Mouse (Mus musculus): Measurements from ENCODE around the gene Npcd.
A peak's percentile ranks its signal among the peaks of the same experiment; 100 is the strongest.

Gene Npcd

GRCm38 (mm10) chr15:79764539-79765267, 69.3 kb downstream of the Npcd start:
- DNase-seq, result no peak

- no peak for DNase-seq
Measured at GRCm38 (mm10) chr15:79763601-79764246, 70.3 kb downstream of the Npcd start.

- no peak for DNase-seq
Measured at GRCm38 (mm10) chr15:79763001-79763400, 71.0 kb downstream of the Npcd start.

- no peak for DNase-seq
Measured at GRCm38 (mm10) chr15:79760956-79761355, 73.1 kb downstream of the Npcd start.

GRCm38 (mm10) chr15:79757118-79757517, 76.9 kb downstream of the Npcd start:
- DNase-seq, result no peak

GRCm38 (mm10) chr15:79755977-79756625, 77.9 kb downstream of the Npcd start:
- no peak for DNase-seq

- DNase-seq, result no peak
Measured at GRCm38 (mm10) chr15:79755176-79755575, 78.9 kb downstream of the Npcd start.

- no peak for DNase-seq
Measured at GRCm38 (mm10) chr15:79753873-79754272, 80.2 kb downstream of the Npcd start.

- no peak for DNase-seq
Measured at GRCm38 (mm10) chr15:79753420-79753752, 80.7 kb downstream of the Npcd start.

- peak; percentile 59 for DNase-seq
Measured at GRCm38 (mm10) chr15:79752742-79753419, 81.2 kb downstream of the Npcd start.

- no peak for DNase-seq
Measured at GRCm38 (mm10) chr15:79751772-79752171, 82.3 kb downstream of the Npcd start.

- no peak for DNase-seq
Measured at GRCm38 (mm10) chr15:79750266-79750665, 83.8 kb downstream of the Npcd start.

GRCm38 (mm10) chr15:79749162-79749561, 84.9 kb downstream of the Npcd start:
- DNase-seq, result no peak

GRCm38 (mm10) chr15:79747998-79748397, 86.0 kb downstream of the Npcd start:
- DNase-seq, result no peak

GRCm38 (mm10) chr15:79745883-79746282, 88.2 kb downstream of the Npcd start:
- DNase-seq, result no peak

- peak; percentile 80 for DNase-seq
Measured at GRCm38 (mm10) chr15:79745312-79745711, 88.7 kb downstream of the Npcd start.

GRCm38 (mm10) chr15:79744742-79745141, 89.3 kb downstream of the Npcd start:
- peak; percentile 70 for DNase-seq

GRCm38 (mm10) chr15:79744001-79744400, 90.0 kb downstream of the Npcd start:
- no peak for DNase-seq

- DNase-seq, result no peak
Measured at GRCm38 (mm10) chr15:79742706-79743023, 91.4 kb downstream of the Npcd start.

GRCm38 (mm10) chr15:79741921-79742705, 91.9 kb downstream of the Npcd start, which contains the start of gene Sun2:
Gene Sun2, minus strand, starts transcription at chr15:79742536.
- DNase-seq, result peak; percentile 90

GRCm38 (mm10) chr15:79741173-79741858, 92.7 kb downstream of the Npcd start:
- DNase-seq, result no peak

GRCm38 (mm10) chr15:79740739-79741138, 93.3 kb downstream of the Npcd start:
- DNase-seq, result no peak

Data from kidney, adult 11 months (tissue).